Mouse (Mus musculus): ENCODE measurements around the gene Trappc1. TPM values are rescaled to one million over a fixed set of nuclear protein-coding genes. Genes with fewer than 3 reads are reported as not detected.

The Trappc1 gene
- polyA plus RNA-seq, 1 experiment from 2014 or later, result 171 TPM

DNA sequence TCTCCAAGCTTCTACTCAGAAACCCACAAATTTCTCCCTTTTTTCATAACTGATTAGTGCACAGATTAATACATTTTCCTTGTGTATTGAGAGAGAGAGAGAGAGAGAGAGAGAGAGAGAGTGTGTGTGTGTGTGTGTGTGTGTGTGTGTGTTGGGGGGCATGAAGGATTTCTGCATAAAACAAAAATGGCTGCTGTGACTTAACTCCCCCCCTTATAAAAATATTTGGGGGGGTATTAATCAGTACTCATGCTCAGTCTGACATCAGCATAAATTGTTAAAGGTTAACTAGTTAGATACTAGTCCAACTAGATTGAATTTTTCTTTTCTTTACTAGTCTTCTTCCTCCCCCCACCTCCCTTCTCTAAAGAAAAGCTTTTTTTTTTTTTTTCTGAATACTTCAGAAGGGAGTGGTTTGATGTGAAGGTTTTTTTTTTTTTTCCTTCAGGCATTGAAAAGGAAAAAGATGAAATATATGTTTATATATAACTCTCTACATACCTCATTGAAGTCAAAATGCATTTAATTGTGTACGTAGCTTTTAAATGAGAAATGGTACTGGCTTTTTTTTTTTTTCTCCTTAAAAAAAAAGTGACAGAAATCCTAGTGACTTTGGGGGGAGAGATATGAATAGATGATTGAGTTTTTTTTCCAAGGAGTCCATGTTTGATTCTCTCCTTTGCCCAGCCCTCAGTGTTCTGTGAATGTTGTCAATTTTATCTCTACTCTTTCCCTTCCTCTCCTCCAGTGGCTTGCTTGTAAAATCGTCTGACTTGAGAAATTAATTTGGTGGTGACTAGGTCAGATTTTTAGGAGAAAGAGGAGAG lies 46.4 kb downstream of the Trappc1 start:
- Histone ChIP-seq H3K9ac (ENCODE audit: low read depth, low read length) (peak overlapping the region; percentile 100), H3K4me3 (replicated peaks; ENCODE audit: low read depth, low read length) (peak overlapping the region; percentile 99), H3K9me3 (replicated peaks; ENCODE audit: low read length) (no peaks in the 10 kb centered on the region), H3K27me3 (ENCODE audit: insufficient read depth, low read length) (no peaks in the 10 kb centered on the region), H3K27ac (peak overlapping the region; percentile 100), H3K36me3 (ENCODE audit: insufficient read depth, low read length) (peaks cover 12% of the 10 kb centered on the region; the same call in 1 of the 2 replicates), H3K4me1 (replicated peaks; ENCODE audit: insufficient read depth, low read length) (peaks cover 26% of the 10 kb centered on the region), H3K4me2 (ENCODE audit: low read length) (peak overlapping the region; percentile 89)
- 23% methylated on average over 2 of the region's 2 CpGs for WGBS
- no peak for ATAC-seq (replicated peaks; ENCODE audit: low FRiP score, low read depth)
- DNase-seq (ENCODE audit: low spot score), result peak; percentile 61
- TF ChIP-seq CTCF (IDR thresholded peaks at IDR 0.05; ENCODE audit: low read depth), result no peak

DNA sequence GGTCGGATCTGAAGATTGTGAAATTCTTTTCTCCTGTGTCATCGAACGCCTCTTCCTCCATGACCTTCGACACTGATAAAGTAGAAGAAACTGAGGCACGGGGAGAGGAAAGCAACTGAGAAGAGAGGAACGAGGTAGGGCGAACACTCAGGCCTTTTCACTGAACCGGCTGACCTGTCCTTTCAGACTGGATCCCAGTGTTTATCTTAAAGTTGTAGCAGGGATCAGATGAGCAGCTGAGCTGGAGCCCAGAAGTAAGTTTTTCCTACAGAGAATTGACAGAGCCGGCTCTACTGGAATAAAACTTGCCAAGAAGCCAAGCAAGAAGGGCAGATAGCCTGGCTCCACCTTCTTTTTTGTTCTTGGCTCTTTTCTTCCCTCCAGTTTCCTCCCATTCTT lies 47.0 kb downstream of the Trappc1 start:
- Histone ChIP-seq H3K27me3 (ENCODE audit: insufficient read depth, low read length) (no peaks in the 10 kb centered on the region), H3K9me3 (replicated peaks; ENCODE audit: low read length) (no peaks in the 10 kb centered on the region), H3K4me3 (replicated peaks; ENCODE audit: low read depth, low read length) (peak overlapping the region; percentile 13; the same call in 1 of the 2 replicates), H3K4me1 (replicated peaks; ENCODE audit: insufficient read depth, low read length) (peaks cover 19% of the 10 kb centered on the region), H3K9ac (ENCODE audit: low read depth, low read length) (no peak overlapping the region; the same call in 1 of the 2 replicates), H3K27ac (peak overlapping the region; percentile 47), H3K36me3 (ENCODE audit: insufficient read depth, low read length) (peaks cover 12% of the 10 kb centered on the region; the same call in 1 of the 2 replicates), H3K4me2 (ENCODE audit: low read length) (peak overlapping the region; percentile 40)
- ATAC-seq (replicated peaks; ENCODE audit: low FRiP score, low read depth) (no peak), DNase-seq (ENCODE audit: low spot score) (peak; percentile 53)
- WGBS, result 15% methylated on average over 9 of the region's 9 CpGs
- TF ChIP-seq CTCF (IDR thresholded peaks at IDR 0.05; ENCODE audit: low read depth), result no peak

DNA sequence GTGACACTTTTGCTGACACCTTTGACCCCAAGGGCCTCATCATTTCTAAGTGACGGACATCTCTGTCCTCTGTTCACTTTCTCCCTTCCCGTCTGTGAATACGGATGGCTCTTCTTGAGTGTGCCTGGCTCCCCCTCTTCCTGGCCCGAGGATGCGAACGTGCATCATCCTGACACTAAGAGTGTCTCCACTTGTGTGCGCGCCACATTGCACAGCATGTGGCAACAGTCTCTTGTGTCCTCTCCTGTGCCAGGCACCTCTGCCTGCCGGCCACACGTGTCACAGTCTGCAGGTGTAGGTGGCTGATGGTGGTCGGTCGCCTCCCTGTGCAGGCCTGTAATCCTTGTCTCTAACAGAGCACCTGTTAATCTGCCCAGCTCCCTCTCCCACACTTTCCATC lies 47.8 kb downstream of the Trappc1 start:
- WGBS, result 28% methylated on average over 12 of the region's 12 CpGs
- peaks cover 12% of the 10 kb centered on the region; the same call in 1 of the 2 replicates for H3K36me3 ChIP-seq (ENCODE audit: insufficient read depth, low read length)
- 0 out of 2 replicates have a peak overlapping the region, but pooled peaks have one; percentile 27 for H3K9ac ChIP-seq (ENCODE audit: low read depth, low read length)

DNA sequence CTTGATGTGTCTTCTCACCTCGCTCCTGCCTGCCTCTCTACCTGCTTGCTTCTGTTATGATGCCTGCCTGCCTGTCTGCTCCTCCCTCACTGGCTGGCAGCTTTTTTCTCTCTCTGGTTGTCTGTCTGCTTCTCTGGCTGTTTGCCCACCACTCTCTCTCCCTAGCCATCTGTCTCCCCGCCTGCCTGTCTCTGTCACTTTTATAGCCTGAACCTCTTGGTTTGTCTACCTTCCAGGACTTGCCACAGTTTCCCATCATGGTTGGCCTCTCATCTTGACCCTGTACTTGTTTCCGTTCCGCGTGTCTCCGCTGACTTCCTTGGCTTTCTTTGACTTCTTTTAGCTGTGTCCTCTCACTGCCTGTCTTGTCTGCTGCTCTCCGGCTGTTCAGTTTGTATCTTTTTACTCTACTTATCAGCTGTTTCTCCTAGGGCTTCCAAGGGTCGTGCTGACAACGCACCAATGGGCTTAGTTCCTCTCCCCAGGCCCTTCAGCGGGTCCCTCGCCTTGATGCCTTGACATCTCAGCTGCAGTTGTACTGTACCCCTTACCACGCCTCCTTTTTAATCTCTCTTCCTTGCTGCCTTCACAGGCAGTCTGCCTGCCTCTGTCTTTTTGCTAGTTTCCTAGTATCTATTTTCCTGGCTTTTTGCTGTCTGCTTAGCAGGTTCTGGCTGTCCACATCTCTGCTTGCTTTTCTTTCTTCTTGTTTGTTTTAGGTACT lies 48.4 kb downstream of the Trappc1 start:
- DNase-seq (ENCODE audit: low spot score), result peak; percentile 50
- H3K4me2 ChIP-seq (ENCODE audit: low read length), result peak overlapping the region; percentile 40
- WGBS, result 25% methylated on average over 12 of the region's 12 CpGs
- peak overlapping the region; percentile 60 for H3K27ac ChIP-seq
- TF ChIP-seq CTCF (IDR thresholded peaks at IDR 0.05; ENCODE audit: low read depth), result no peak
- H3K9me3 ChIP-seq (replicated peaks; ENCODE audit: low read length), result no peaks in the 10 kb centered on the region
- ATAC-seq (replicated peaks; ENCODE audit: low FRiP score, low read depth), result no peak
- peaks cover 15% of the 10 kb centered on the region for H3K4me1 ChIP-seq (replicated peaks; ENCODE audit: insufficient read depth, low read length)
- no peaks in the 10 kb centered on the region for H3K27me3 ChIP-seq (ENCODE audit: insufficient read depth, low read length)
- H3K4me3 ChIP-seq (replicated peaks; ENCODE audit: low read depth, low read length), result no peak overlapping the region
- H3K9ac ChIP-seq (ENCODE audit: low read depth, low read length), result 0 out of 2 replicates have a peak overlapping the region, but pooled peaks have one; percentile 27
- peaks cover 15% of the 10 kb centered on the region; the same call in 1 of the 2 replicates for H3K36me3 ChIP-seq (ENCODE audit: insufficient read depth, low read length)

More for the DNA sequence above, 47.8 kb downstream of the Trappc1 start:
- Histone ChIP-seq H3K9me3 (replicated peaks; ENCODE audit: low read length) (no peaks in the 10 kb centered on the region), H3K4me2 (ENCODE audit: low read length) (peak overlapping the region; percentile 40), H3K27ac (peak overlapping the region; percentile 60), H3K4me1 (replicated peaks; ENCODE audit: insufficient read depth, low read length) (peaks cover 15% of the 10 kb centered on the region), H3K4me3 (replicated peaks; ENCODE audit: low read depth, low read length) (no peak overlapping the region), H3K27me3 (ENCODE audit: insufficient read depth, low read length) (no peaks in the 10 kb centered on the region)
- no peak for ATAC-seq (replicated peaks; ENCODE audit: low FRiP score, low read depth)
- DNase-seq (ENCODE audit: low spot score), result no peak
- no peak for TF ChIP-seq CTCF (IDR thresholded peaks at IDR 0.05; ENCODE audit: low read depth)

DNA sequence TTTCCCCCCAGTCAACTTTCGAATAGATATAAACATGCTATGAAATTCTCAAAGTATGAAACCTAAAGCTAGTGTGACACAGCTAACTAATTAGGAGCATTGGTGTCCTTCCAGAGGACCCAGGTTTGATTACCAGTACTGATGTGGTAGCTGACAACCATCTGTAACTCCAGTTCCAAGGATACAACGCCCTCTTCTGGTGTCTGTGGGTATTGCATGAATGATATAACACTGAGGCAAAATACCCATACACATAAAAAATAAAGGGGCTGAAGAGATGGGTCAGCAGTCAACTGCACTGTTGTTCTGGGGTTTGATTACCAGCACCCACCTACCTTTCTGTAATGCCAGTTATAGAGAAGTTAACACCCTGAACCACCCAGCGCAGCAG lies 49.0 kb downstream of the Trappc1 start:
- DNase-seq (ENCODE audit: low spot score) (no peak), ATAC-seq (replicated peaks; ENCODE audit: low FRiP score, low read depth) (no peak)
- no peaks in the 10 kb centered on the region for H3K27me3 ChIP-seq (ENCODE audit: insufficient read depth, low read length)
- H3K4me3 ChIP-seq (replicated peaks; ENCODE audit: low read depth, low read length), result no peak overlapping the region
- TF ChIP-seq CTCF (IDR thresholded peaks at IDR 0.05; ENCODE audit: low read depth), result peak; percentile 67
- peaks cover 15% of the 10 kb centered on the region for H3K4me1 ChIP-seq (replicated peaks; ENCODE audit: insufficient read depth, low read length)
- H3K36me3 ChIP-seq (ENCODE audit: insufficient read depth, low read length), result peaks cover 15% of the 10 kb centered on the region; the same call in 1 of the 2 replicates
- H3K27ac ChIP-seq, result peak overlapping the region; percentile 60; the same call in 1 of the 2 replicates
- no peaks in the 10 kb centered on the region for H3K9me3 ChIP-seq (replicated peaks; ENCODE audit: low read length)
- no peak overlapping the region for H3K9ac ChIP-seq (ENCODE audit: low read depth, low read length)
- H3K4me2 ChIP-seq (ENCODE audit: low read length), result no peak overlapping the region; the same call in 1 of the 2 replicates
- 60% methylated on average over 3 of the region's 3 CpGs for whole genome bisulfite sequencing

All from kidney, postnatal 0 days (tissue).